Mouse (Mus musculus) ES-CJ7 (cell line): ENCODE results near the gene Tnfaip2.
A peak's percentile ranks its signal among the peaks of the same experiment; 100 is the strongest.

Source experiments
- DNase-seq: peaks from one replicate; pipeline ENCODE4 v3.0.0; 2011; ENCODE audit warnings: low read depth, low spot score

Tnfaip2 gene

DNA sequence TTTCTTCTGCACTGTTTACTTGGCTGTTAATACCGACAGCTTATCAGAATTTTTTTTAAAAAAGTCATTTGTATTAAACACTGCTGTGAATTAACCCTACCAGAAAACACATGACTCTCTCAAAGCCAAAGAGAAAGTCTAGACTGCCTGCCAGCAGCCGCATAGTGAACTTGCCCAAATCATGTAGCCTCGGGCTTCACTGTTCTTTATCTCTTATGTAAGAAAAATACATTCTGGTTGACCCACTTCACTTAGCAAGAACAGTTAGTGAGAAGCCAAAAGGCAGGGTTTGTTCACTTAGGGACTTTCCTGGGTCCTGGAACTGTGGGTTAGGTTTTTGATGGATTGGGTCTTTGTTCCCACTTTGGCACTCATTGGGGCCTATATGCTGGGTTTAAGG is 29.5 kb downstream of the Tnfaip2 start:
- no peak for DNase-seq

DNA sequence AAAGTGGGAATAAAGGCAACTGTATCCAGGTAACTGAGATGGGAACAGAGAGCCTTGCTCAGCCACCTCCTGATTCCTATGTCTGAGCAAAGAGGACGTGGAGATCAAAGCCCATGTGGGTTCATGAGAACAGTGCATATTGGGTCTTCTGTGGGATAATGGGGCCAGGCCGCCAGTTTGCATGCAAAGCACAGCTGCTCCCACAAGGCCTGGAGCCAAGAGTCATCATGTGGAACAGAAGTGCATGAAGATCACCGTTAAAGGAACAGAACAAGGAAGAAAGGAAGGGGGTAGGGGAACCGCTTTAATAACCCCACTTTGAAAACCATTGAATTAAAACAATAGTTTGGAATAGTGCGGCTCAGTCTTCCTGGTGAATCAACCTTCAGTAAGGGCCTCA is 30.6 kb downstream of the Tnfaip2 start:
- DNase-seq = no peak

DNA sequence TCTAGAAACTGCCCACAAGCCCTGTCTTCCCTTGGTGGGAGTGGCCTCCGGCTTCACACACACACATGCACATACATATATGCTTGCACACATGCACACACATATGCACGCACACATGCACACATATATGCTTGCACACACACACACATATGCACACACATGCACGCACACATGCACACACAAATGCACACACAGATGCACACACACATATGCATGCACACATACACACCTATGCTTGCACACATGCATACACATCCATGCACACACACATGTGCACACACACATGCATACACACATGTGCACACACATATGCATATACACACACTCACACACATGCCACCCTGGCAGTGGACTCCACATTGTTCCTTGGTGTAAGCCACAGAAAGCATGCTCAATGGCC is 32.1 kb downstream of the Tnfaip2 start:
- DNase-seq = no peak

DNA sequence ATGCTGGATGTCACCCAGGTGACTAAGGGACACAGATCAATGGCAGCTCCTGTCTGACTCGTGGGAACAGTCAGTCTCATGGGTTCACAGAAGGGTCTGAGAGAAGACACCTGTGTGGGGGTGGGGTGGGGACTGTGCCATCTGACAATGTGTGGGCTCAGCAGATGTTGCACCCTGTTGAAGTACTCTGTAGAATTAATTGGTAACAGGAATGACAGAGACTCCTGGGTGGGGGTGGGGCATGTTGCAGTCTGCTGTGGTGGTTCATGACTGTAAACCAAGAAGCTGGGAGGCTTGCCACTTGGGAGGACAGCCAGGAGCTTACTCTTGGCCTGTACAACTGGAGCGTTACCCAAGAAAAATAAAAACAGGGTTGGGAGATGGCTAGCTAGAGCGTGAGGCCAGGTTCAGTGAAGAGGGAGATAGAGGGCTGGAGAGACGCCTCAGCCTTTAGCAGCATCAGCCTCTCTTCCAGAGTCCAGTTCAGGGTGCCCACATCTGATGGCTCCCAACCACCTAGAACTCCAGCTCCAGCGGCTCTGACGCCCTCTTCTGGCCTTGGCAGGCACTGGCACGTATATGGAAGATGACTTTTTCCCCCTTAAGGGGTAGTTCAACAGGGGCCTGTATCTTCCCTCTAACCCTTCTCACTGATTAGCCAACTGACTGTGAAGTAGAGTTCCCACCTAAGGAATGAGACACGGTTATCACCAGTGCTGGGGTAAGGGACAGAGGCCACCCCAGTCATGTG is 32.8 kb downstream of the Tnfaip2 start:
- no peak for DNase-seq

DNA sequence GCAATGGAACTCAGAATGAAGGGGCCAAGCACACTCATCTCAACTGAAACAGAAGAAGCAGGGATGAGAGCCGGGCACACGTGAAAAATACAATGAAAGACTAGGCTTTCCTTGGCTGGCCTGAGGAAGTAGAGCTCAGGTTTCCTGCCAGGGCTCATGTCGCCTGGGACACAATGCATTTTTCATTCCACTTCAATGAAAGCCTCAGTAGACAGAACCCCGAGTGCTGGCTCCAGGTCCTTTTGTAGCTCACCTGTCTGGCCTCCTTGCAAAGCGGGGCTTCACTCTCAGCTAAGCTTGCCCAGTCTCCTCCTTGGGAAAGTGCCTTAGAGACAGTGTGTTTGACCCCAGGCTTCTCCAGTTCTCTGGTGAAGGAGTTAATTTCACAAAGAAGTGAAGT is 36.7 kb downstream of the Tnfaip2 start:
- DNase-seq = no peak

DNA sequence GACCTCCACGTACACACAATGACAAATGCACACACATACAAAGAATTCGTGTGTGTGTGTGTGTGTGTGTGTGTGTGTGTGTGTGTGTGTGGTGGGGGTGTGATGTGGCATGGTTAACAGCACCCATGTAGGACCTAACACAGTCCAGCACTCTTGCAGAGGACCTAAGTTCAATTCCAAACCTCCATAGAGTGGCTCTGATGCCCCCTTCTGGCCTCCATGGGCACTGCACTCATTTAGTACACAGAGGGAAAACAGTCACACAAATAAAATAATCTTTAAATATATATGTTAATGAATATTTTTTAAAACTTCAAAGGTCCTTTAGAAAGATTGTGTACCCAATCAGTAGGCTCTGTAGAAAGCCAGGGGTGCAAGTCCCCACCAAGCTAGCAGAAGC is 37.6 kb downstream of the Tnfaip2 start:
- no peak for DNase-seq

DNA sequence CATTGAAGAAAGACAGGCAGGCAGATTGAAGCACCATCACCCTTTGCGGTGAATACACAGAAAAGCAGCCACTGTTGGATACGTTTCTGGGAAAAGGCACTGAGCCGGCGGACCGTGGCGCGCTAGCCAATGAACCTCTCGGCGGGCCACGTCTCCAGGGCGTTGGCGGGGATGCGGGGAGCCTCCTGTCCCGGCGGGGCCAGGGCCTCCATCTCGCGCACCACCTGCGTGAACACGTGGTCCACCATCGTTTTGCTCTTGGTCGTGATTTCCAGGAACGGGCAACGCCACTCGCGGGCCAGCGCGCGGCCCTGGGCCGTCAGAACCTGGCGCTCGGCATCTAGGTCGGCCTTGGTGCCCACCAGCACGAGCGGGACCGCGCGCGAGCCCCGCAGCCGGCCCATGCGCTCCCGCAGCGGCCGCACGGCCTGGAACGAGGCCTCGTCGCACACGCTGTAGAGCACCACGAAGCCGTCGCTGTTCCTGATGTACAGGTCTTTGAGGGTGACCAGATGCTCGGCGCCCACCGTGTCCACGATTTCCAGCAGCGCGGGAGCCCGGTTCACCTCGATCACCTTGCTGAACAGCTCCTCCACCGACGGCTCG is 42.9 kb downstream of the Tnfaip2 start:
- DNase-seq = no peak

DNA sequence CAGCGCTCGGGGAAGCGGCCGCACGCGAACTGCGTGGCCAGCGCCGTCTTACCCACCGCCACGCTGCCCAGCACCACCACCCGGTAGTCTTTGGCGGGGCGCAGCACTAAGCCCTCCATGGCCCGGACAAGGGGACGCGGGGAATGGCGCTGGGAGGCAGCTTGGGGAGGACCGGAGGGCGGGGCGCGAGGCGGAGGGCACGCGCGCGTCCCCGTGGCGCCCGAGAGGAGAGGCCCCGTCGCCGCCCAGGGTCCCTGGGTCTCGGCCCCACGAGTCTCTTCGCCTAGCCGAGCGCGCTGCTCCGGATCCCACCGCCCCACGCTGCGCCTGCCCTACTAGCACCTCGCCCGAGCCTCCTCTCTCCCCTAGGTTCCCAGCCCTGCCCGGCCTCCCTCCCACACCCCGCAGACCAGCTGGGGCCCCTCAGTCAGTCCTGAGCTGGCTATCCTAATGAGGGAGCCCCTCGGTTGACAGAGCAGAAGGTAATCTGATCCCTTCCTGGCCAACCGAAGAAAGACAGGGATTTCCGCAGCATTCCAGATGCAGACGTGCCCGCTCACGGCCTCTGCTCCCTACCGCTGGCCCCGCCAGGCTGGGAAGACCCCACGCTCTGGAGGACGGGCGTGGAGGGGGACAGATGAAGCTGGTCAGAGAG is 43.5 kb downstream of the Tnfaip2 start, which contains the start of gene Gm266:
Gene Gm266 (minus strand): TSS at position 172 of the 655 bp plus-strand sequence.
- DNase-seq = peak; percentile 36

DNA sequence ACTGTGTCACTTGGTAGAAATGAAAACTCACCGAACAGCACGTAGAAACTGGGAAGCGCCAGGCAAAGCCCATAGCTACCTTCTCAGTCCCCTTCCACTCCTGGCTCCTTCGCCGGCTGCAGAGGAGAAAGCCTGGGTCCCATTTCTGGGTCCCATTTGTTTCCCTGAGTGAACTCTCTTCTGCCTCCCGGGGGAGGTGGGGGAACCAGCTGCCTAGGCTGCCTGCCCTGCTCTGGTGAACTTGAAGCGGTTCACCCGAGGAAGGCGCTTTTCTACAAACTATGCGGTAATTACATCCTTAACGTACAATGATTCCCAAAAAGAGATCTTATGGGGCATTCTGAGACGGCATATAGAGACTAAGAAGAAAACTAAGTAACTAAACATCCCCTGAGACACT is 44.2 kb downstream of the Tnfaip2 start:
- peak; percentile 14 for DNase-seq

DNA sequence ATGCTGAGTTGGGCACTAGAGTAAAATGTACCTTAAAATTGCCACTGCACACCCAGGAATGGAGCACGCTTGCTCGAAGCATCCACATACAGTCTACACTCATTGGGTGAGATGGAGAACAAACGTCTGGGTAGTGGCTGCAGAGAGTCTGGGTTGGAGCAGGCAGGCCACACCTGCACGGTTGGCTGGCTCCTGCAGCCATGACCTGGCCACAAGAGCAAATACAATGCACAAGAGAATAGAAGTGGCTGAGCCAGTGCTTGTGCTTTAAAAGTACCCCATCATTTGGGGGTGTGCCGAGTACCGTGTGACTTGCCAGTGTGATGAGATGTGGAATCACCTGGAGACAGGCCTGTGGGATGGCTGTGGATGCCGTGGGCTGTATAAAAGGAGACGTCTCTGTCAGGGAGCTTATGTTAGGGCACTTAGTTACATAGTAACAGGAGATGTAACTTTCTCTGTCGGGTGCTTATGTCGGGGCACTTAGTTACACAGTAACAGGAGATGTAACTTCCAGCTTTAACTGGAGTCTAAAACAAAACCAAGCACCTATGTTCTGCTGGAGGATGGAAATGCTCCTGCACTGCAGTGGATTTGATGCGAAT is 47.1 kb downstream of the Tnfaip2 start:
- no peak for DNase-seq

DNA sequence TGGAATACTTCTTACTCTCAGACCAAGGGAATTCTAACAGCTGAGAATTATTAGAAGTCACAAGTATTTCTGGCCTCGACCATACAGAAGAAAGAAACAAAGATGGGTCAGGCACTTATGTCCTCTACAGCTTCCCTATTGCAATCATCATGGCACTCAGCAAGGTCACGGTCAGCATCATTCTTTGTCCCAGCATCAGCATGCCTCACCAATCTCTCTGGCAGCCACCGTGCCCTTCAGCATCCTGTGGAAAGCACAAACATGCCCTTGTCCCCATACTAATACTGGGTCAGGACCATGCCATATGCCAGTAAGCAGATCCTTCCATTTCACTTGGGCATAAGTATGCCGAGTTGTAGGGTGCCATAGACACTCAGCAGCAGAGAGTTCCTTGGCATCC is 52.7 kb downstream of the Tnfaip2 start:
- DNase-seq = no peak

DNA sequence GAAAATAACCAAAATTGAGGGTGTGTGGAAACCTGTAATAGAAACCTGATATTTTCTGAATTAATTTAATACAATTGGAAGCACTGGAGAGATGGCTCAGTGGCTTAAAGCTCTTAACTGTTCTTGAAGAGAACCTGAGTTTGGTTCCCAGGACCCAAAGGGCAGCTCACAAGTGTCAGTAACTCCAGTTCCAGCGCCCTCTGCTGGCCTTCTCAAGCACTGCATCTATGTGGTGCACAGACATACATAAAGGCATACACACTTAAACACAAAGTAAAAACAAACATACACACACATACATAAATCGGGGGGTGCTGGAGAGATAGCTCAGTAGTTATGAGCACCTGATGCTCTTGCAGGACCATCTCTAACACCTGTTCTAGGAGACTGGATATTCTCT is 54.8 kb downstream of the Tnfaip2 start:
- peak; percentile 84 for DNase-seq

DNA sequence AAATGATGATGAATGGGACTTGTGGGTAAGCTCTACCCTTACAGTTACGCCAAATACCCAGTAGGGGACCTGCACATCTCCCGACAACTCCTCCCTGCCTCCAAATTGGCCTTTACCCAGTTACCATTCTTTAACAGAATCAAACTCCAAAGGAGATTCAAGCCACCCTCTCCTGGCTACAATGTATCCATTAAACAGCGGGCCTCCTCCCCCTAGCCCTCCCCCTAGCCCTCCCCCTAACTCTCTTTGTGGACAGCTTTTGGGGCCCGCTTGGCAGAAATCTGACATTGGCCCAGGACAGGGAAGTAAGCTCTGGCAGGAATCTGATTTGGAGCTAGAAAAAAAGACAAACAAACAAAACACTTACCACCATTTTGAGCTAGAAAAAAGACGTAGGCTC is 57.3 kb downstream of the Tnfaip2 start:
- DNase-seq = peak; percentile 43

DNA sequence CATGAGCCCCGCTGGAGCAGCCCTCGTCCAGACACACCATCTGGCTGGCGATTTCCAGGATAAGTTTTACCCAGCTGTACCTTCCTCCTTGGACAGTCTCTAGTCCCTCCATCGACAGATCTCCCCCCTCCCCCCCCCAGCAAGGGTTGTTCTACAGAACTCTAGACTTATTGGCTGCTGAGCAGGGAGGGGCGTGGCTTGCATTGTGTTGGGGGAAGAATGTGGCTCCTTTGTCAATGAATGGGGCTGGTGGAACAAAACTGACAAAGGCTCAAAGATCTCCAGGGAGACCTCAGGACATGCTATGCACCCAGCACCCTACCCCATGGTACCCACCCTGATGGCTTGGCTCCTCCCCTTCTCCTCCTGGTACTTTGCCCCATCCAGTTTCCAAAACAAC is 58.5 kb downstream of the Tnfaip2 start:
- DNase-seq = peak; percentile 86

DNA sequence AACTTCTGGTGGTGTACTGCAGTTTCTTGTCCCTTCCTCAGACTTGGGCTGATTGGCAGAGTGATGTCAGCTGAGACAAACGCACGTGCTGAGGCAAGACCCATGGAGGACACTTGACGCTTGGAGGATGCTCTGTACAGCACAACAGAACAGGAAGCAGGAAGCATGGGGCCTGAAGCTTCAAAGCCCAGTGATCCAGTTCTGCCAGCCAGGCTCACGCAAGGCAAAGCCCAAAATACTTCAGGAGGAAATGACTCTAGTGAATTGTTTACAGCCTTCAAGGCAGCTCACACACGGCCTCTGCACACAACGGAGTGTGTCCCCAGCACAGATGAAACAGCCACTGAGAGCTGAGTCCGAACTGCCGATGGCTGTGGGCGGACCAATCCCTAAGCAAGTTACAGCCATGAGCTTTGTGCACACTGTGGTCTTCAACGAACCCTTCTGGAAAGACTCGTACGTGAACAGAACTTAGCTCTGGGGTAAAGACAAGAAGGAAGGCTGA is 60.8 kb downstream of the Tnfaip2 start:
- peak; percentile 25 for DNase-seq

DNA sequence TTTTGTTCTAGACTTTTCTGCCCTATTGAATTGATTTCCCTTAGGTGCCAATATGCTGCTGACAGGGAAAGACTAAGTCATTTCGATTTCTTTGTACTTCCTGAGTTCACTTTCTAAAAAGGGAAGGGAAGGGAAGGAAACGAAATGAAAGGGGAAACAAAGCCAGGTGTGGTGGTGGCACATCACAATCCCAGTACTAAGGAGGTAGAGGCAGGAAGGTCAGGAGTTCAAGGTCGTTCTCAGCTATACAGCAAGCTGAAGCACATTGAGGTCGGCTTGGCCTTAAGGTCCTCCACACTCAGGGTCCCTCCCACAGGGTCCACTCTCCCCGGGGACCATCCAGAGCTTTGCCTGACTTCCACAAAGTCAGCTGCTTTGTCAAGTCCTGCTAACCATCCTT is 61.3 kb downstream of the Tnfaip2 start:
- peak; percentile 67 for DNase-seq
